Mouse (Mus musculus): ENCODE data around the gene Hoxb4. TPM values are rescaled to one million over a fixed set of nuclear protein-coding genes. Genes with fewer than 3 reads are reported as not detected.

Gene Hoxb4
- polyA plus RNA-seq, 1 experiment from 2014 or later = not detected

DNA sequence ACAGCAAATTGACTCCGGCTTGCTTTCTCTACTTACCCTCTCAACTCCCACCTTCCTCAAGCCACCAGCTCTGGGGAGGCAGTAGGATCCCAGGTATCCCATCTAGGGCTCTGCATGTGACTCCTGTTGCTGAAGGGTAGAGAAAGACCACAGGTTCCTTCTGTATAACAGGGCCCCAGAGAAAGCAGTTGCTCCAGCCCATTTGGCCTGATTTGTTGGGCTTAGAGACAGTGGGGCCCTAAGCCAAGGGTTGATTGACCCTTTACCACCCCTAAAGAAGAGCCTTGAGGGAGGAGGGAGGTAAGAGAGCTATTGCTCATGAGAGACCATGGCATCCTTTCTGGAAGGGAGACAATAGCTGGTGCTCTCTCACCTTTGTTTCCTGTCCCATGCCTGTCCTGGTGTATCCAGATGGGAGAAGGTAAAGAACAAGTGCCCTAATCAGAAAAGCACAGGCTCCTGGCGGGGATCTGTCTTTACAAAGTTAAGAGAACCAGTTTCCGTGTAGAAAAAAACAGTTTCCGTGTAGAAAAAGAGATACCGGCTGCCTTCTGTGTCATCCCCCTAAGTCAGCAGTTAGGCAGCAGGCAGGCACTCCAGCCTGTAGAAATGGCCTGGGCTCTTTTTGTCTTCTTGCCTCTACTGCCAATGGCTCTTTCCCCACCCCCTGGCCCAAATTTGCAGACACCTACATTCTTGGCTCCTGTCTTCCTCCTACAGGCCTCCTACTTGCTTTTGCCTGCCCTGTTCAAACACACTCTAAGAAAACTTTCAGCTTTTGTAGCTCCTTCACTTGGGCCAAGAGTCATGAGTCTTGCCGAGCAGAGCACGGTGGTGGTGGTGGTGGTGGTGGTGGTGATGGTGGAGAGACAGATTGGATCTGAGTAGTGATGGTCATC, 21.1 kb downstream of the Hoxb4 start:
- Histone ChIP-seq H3K9me3 (no peaks in the 10 kb centered on the region), H3K9ac (no peak overlapping the region), H3K27ac (no peak overlapping the region), H3K4me1 (no peaks in the 10 kb centered on the region), H3K4me2 (no peak overlapping the region), H3K4me3 (replicated peaks) (no peak overlapping the region), H3K27me3 (peaks cover 100% of the 10 kb centered on the region), H3K36me3 (replicated peaks) (no peaks in the 10 kb centered on the region)
- ATAC-seq (ENCODE audit: low FRiP score) = no peak
- 9% methylated on average over 7 of the region's 7 CpGs for WGBS

DNA sequence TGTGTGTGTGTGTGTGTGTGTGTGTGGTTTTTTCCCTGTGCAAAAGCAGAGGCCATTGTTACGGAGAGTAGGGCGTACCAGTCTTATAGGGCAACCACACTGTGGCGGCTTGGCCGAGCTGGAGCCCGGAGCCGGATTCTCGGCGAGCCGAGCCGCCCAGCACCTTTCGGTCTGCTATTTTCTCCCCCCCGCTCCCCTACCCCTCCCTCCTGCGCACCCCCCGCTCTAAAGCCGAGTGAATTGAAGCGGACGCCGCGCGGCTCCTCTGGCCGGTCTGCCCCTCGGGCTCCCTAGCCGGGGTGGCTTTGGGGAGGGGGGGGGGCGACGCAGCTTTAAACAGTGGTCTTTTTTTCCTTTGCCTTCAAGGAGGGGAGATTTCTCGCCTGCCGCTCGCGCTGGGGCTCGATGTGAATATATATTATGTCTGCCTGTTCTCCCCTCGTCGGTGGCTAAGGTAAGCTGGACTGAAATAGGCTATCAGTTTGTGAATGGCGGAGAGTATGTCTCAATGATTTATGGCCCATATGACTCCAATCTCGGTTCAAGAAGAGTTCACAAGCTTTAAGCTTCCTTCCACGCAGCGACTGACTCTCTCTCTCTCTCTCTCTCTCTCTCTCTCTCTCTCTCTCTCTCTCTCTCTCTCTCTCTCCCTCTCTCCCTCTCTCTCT, 22.8 kb downstream of the Hoxb4 start:
- Histone ChIP-seq H3K36me3 (replicated peaks) (no peaks in the 10 kb centered on the region), H3K4me2 (no peak overlapping the region), H3K9me3 (no peaks in the 10 kb centered on the region), H3K27ac (no peak overlapping the region), H3K4me3 (replicated peaks) (no peak overlapping the region), H3K4me1 (peaks cover 3% of the 10 kb centered on the region), H3K9ac (no peak overlapping the region), H3K27me3 (peaks cover 100% of the 10 kb centered on the region)
- WGBS = under 1% methylated on average over 31 of the region's 36 CpGs
- no peak for ATAC-seq (ENCODE audit: low FRiP score)

DNA sequence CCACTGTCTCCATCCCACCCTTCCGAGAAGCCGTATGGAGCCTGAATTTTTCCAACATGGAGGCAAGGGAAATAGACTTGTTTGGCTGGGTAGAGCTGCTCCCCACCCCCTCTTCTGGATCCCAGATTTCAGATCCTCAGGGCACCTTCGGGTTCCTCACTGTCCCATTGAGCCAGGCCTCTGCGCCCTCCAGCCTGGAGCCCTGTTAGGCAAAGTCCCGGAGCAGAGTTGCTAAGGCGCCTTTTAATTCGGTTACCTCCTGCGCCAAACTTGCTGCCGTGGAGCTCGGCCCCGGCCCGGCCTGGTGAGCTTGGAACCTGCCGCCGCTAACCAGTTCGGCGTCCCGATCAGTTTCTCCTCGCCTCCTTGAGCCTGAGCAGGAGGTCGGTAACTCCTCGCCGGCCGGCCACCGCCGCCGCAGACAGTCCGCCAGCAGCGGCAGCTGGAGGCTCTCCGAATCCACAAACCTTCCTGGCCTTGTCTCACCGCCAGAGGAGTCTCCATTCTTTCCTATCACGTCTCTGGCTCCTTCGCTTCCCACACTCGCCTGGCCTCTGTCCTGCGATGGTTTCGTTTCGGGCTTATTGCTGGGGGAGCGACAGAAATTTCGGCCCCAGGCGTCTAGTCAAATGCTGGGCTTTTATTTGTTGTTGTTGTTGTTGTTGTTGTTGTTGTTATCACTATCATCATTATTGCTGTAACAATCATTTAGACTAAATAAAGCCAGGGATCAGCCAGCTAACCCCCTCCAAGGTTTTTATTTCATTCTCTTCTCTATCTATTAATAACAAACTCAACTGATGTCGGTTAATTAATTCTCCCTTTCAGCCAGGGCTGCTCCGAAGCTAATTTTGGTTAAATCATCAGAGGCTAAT, 23.9 kb downstream of the Hoxb4 start:
- no peak overlapping the region for H3K27ac ChIP-seq
- H3K9ac ChIP-seq = no peak overlapping the region
- WGBS = under 1% methylated on average over 40 of the region's 40 CpGs
- peaks cover 3% of the 10 kb centered on the region for H3K4me1 ChIP-seq
- no peak for ATAC-seq (ENCODE audit: low FRiP score)
- H3K4me3 ChIP-seq (replicated peaks) = no peak overlapping the region
- H3K36me3 ChIP-seq (replicated peaks) = no peaks in the 10 kb centered on the region
- peaks cover 100% of the 10 kb centered on the region for H3K27me3 ChIP-seq
- no peaks in the 10 kb centered on the region for H3K9me3 ChIP-seq
- no peak overlapping the region for H3K4me2 ChIP-seq

DNA sequence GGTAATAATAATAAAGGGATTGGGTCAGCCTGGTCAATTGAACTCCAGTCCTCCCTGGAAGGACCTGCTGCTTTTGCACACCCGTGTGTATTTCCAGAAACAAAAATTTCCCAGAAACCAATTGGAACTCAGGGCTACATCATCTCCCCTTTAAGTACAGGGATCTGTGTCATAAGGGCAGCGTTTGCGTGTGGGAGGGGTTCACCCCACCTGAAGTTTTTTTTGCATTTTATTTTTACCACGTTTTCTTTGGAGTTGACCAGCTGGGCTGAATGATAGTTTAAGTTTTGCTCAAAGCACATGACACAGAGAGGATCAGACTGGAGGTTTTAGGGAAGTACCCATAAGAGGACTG, 24.5 kb downstream of the Hoxb4 start:
- WGBS = under 1% methylated on average over 4 of the region's 4 CpGs
- Histone ChIP-seq H3K9me3 (no peaks in the 10 kb centered on the region), H3K9ac (no peak overlapping the region), H3K4me2 (no peak overlapping the region), H3K4me3 (replicated peaks) (no peak overlapping the region), H3K27ac (no peak overlapping the region), H3K27me3 (peaks cover 98% of the 10 kb centered on the region), H3K36me3 (replicated peaks) (no peaks in the 10 kb centered on the region), H3K4me1 (peaks cover 3% of the 10 kb centered on the region)
- no peak for ATAC-seq (ENCODE audit: low FRiP score)

DNA sequence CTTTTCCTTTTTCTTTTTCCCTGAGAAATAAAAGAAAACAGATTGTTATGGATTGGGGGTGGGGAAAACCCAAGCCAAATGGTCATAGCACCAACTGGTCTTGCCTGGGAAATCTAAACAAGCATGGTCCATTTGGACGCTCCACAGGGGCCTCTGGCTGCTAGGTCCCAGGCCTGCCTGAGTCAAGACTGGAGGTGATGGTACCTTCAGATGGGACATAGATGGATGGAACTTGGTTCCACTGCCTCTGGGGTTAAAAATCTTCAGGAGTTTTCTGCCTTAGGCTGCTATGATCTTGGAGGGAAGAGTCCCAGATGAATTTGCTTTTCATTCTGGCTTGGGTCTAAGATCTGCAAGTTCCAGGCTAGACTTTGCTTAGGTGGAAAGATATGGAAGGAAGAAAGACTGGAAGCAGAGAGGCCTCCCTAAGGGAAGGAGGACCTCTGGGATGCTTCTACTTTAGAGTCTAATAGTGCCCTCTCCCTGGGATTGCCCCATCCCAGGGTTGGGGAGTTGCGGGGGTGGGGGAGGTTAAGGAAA, 25.2 kb downstream of the Hoxb4 start:
- Histone ChIP-seq H3K27ac (no peak overlapping the region), H3K9ac (no peak overlapping the region)
- 0% methylated on average over 2 of the region's 2 CpGs for WGBS

DNA sequence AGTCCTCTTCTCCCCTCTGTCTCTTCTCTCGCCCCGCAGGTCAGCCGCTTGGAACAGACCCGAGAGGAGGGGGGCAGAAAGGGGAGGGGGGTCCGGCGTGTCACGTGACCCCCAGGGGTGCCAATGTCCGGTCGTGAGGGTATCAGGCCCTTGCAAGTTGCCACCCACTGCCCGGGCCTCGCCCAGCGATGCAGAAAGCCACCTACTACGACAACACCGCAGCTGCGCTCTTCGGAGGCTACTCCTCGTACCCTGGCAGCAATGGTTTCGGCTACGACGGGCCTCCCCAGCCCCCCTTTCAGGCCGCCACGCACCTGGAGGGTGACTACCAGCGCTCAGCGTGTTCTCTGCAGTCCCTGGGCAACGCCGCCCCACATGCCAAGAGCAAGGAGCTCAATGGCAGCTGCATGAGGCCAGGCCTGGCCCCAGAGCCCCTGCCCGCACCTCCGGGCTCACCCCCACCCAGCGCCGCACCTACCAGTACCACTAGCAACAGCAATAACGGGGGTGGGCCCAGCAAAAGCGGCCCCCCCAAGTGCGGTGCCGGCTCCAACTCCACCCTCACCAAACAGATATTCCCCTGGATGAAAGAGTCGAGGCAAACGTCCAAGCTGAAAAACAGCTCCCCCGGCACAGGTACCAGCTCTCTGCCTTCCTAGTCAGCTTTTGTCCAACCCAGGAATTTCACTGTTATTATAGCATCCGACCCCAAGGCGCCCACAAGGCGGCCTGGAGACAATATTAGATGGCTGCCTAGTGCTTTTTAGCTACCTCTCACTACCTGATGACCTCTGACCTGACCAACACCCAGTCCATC, 26.2 kb downstream of the Hoxb4 start:
- no peak overlapping the region for H3K9ac ChIP-seq
- H3K4me2 ChIP-seq = no peak overlapping the region
- H3K36me3 ChIP-seq (replicated peaks) = no peaks in the 10 kb centered on the region
- no peak overlapping the region for H3K4me3 ChIP-seq (replicated peaks)
- H3K27me3 ChIP-seq = peaks cover 97% of the 10 kb centered on the region
- ATAC-seq (ENCODE audit: low FRiP score) = no peak
- peaks cover 3% of the 10 kb centered on the region for H3K4me1 ChIP-seq
- H3K9me3 ChIP-seq = no peaks in the 10 kb centered on the region
- WGBS = 1% methylated on average over 38 of the region's 40 CpGs
- H3K27ac ChIP-seq = no peak overlapping the region

More for the DNA sequence above, 25.2 kb downstream of the Hoxb4 start:
- Histone ChIP-seq H3K4me3 (replicated peaks) (no peak overlapping the region), H3K27me3 (peaks cover 97% of the 10 kb centered on the region), H3K4me2 (no peak overlapping the region), H3K4me1 (peaks cover 3% of the 10 kb centered on the region), H3K36me3 (replicated peaks) (no peaks in the 10 kb centered on the region), H3K9me3 (no peaks in the 10 kb centered on the region)
- ATAC-seq (ENCODE audit: low FRiP score) = no peak

DNA sequence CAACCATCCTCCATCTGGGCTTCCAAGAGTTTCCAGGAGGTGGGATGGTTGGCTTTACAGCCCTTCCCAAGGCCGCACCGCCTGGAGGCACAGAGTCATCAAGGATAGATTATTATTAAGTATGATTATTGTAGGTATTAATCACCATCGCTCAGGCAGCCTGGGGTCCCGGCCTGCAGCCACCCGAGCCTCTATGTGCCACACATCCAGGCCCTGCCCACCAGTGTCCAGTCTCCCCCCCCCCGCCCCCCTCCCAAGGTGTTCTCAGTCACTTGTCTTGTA, 26.8 kb downstream of the Hoxb4 start:
- H3K9me3 ChIP-seq = no peaks in the 10 kb centered on the region
- no peak overlapping the region for H3K9ac ChIP-seq
- H3K4me1 ChIP-seq = peaks cover 3% of the 10 kb centered on the region
- no peak for ATAC-seq (ENCODE audit: low FRiP score)
- 6% methylated on average over 6 of the region's 6 CpGs for WGBS
- no peak overlapping the region for H3K4me3 ChIP-seq (replicated peaks)
- H3K4me2 ChIP-seq = no peak overlapping the region
- H3K36me3 ChIP-seq (replicated peaks) = no peaks in the 10 kb centered on the region
- H3K27ac ChIP-seq = no peak overlapping the region
- peaks cover 97% of the 10 kb centered on the region for H3K27me3 ChIP-seq

DNA sequence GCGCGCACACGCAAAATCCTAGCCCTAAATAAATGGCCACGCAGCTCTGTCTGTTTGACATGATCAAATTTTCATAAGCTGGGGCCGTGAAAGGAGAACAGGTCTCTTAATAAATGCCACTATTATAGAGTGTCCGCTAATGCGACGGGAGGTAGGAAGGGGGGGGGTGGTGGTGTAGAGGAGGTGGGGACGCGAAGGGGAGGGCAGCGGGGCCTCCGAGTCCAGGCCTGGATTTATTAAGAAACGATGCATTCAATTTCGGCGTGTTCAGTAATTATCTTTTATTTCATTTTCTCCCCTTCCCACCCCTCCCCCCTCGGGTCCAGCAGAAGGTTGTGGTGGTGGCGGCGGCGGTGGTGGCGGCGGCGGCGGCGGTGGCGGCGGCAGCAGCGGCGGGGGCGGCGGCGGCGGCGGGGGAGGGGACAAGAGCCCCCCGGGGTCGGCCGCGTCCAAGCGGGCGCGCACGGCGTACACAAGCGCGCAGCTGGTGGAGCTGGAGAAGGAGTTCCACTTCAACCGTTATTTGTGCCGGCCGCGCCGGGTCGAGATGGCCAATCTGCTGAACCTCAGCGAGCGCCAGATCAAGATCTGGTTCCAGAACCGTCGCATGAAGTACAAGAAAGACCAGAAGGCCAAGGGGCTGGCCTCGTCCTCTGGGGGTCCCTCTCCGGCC, 27.3 kb downstream of the Hoxb4 start:
- Histone ChIP-seq H3K27me3 (peaks cover 96% of the 10 kb centered on the region), H3K27ac (no peak overlapping the region), H3K36me3 (replicated peaks) (no peaks in the 10 kb centered on the region), H3K9me3 (no peaks in the 10 kb centered on the region), H3K4me2 (peak overlapping the region; percentile 17; the same call in 1 of the 2 replicates), H3K9ac (no peak overlapping the region), H3K4me1 (peaks cover 3% of the 10 kb centered on the region), H3K4me3 (replicated peaks) (peak overlapping the region; percentile 15; the same call in 1 of the 2 replicates)
- under 1% methylated on average over 29 of the region's 56 CpGs for WGBS
- no peak for ATAC-seq (ENCODE audit: low FRiP score)

DNA sequence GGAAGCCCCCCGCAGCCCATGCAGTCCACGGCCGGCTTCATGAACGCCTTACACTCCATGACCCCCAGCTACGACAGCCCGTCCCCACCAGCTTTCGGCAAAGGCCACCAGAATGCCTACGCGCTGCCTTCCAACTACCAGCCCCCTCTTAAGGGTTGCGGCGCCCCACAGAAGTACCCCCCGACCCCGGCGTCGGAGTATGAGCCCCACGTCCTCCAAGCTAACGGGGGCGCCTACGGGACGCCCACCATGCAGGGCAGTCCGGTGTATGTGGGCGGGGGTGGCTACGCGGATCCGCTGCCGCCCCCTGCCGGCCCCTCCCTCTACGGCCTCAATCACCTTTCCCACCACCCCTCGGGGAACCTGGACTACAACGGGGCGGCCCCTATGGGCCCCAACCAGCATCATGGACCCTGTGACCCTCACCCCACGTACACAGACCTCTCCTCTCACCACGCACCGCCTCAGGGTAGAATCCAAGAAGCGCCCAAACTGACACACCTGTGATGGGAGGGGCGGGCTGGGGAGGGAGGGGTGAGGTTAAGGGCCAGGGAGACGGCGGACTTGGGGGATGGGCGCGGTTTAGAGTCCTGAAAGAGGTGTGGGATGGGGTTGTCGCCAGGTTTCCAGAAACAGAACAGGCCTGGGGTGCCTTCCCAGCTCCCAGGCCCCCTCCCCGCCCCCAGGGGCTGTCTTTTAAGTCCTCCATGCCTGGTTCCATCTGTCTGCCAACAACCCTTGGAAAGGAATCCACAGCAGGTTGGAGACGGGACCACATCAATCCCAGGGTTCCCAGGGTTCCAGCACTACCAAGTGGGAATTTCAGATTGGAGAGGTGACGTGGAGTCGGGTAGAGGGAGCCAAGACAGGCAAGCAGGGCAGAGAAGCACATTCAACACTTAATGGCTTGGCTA, 28.1 kb downstream of the Hoxb4 start:
- Histone ChIP-seq H3K27me3 (peaks cover 96% of the 10 kb centered on the region), H3K27ac (no peak overlapping the region), H3K36me3 (replicated peaks) (no peaks in the 10 kb centered on the region), H3K4me1 (peaks cover 3% of the 10 kb centered on the region), H3K9ac (no peak overlapping the region), H3K4me2 (no peak overlapping the region), H3K9me3 (no peaks in the 10 kb centered on the region), H3K4me3 (replicated peaks) (no peak overlapping the region)
- 1% methylated on average over 45 of the region's 45 CpGs for WGBS
- no peak for ATAC-seq (ENCODE audit: low FRiP score)

DNA sequence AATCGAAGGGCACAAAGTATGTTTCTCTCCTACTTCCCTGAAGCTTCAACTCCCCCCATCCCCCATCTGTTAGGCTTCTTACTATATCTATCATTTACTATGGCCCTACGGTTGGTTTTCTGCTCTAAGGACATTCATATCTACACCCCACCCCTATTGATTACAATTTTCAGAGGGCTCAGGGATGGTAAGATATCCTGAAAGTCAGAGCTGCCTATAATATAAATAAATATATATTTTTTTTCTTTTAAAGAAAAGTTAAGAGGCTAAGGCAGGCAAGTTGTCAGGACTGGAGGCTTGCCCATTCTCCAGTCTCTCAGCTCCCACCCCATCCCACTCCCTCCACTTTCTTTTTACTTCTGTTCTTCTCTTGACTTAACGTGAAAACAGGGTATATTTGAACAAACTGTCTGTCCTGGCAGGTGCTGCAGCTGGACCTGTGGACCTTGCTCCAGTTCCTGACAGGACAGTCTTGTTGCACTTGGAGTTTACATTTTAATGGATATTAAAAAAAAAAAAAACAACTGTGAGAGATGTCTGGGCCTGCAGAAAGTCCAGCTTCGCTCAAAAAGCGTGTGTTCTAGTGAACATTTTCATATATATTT, 29.0 kb downstream of the Hoxb4 start:
- Histone ChIP-seq H3K9ac (no peak overlapping the region), H3K9me3 (no peaks in the 10 kb centered on the region), H3K4me2 (no peak overlapping the region), H3K4me3 (replicated peaks) (no peak overlapping the region), H3K27me3 (peaks cover 96% of the 10 kb centered on the region), H3K36me3 (replicated peaks) (no peaks in the 10 kb centered on the region), H3K4me1 (peaks cover 3% of the 10 kb centered on the region), H3K27ac (no peak overlapping the region)
- ATAC-seq (ENCODE audit: low FRiP score) = no peak
- 7% methylated on average over 5 of the region's 5 CpGs for WGBS

Data from forebrain, embryonic 12.5 days (tissue).